Mouse (Mus musculus) forebrain, embryonic 13.5 days (tissue): ENCODE measurements around the gene Ldhd. TPM values are rescaled to one million over a fixed set of nuclear protein-coding genes. Genes with fewer than 3 reads are reported as not detected.

Source experiments
- ATAC-seq: fragments of 200-750 bp; cut with Nextera tagmentation; 2 replicates; pipeline ENCODE4 v1.8.0; 2017
- H3K27ac ChIP-seq: fragments of 300-500 bp; sonication (generic); 2 replicates; pipeline ENCODE4 v1.5.1; 2015; ENCODE audit warnings: inconsistent platforms, mild to moderate bottlenecking, moderate library complexity
- H3K27me3 ChIP-seq: fragments of 300-500 bp; sonication (generic); 2 replicates; pipeline ENCODE4 v1.6.1; 2015; ENCODE audit warnings: mild to moderate bottlenecking, inconsistent platforms
- H3K36me3 ChIP-seq: fragments of 300-500 bp; sonication (generic); 2 replicates; pipeline ENCODE4 v1.6.1; 2015; ENCODE audit warnings: mild to moderate bottlenecking, inconsistent platforms; ENCODE audit not compliant: poor library complexity, severe bottlenecking
- H3K4me1 ChIP-seq: fragments of 300-500 bp; sonication (generic); 2 replicates; pipeline ENCODE4 v1.6.1; 2015; ENCODE audit warnings: inconsistent platforms
- H3K4me2 ChIP-seq: fragments of 300-500 bp; sonication (generic); 2 replicates; pipeline ENCODE4 v1.6.1; 2015; ENCODE audit warnings: inconsistent platforms, mild to moderate bottlenecking, moderate library complexity
- H3K4me3 ChIP-seq: fragments of 300-500 bp; sonication (generic); 2 replicates; pipeline ENCODE4 v1.5.1; 2015; ENCODE audit warnings: mild to moderate bottlenecking, inconsistent platforms
- H3K9ac ChIP-seq: fragments of 300-500 bp; sonication (generic); 2 replicates; pipeline ENCODE4 v1.6.1; 2015; ENCODE audit warnings: mild to moderate bottlenecking, inconsistent platforms
- H3K9me3 ChIP-seq: fragments of 300-500 bp; sonication (generic); replicated peaks from 2 replicates; pipeline ENCODE4 v1.6.1; 2016; ENCODE audit warnings: inconsistent platforms
- WGBS: fragments of 180-500 bp; shearing (Covaris S2); methylation state at CpG from one replicate; pipeline ENCODE4 v1.1.7; 2015; 5-methylcytosine and 5-hydroxymethylcytosine counted together
- polyA plus RNA-seq: library from polyadenylated mRNA; unstranded; fragments of >200 nt; fragmentation: Nextera tagmentation; extraction: Ambion mirVana; gene quantifications from 2 replicates; pipeline ENCODE4 v1.2.1, GENCODE M21; 2015

The Ldhd gene
- polyA plus RNA-seq, 1 experiment from 2014 or later: 0.31 TPM

DNA sequence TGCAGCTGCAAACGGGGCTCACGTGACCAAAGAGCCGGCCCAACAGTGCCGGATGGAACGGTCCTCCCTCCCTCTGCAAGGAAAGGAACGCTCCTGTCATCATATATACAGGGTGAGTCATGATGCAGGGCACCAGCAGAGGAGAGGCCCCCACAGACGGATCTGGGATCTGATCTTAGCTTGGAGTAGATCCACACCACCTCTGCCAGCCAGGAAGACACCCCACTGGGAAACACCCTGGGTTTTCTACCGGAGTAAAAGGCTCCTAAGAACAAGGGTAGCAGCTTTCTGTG, 3.7 kb downstream of the Ldhd start:
- Histone ChIP-seq H3K4me3 (no peak overlapping the region), H3K4me1 (peaks cover 6% of the 10 kb centered on the region; the same call in 1 of the 2 replicates), H3K27ac (no peak overlapping the region), H3K27me3 (no peaks in the 10 kb centered on the region), H3K36me3 (peaks cover 30% of the 10 kb centered on the region), H3K9ac (no peak overlapping the region), H3K4me2 (no peak overlapping the region), H3K9me3 (no peaks in the 10 kb centered on the region)
- WGBS: 79% methylated on average over 8 of the region's 8 CpGs
- no peak for ATAC-seq

DNA sequence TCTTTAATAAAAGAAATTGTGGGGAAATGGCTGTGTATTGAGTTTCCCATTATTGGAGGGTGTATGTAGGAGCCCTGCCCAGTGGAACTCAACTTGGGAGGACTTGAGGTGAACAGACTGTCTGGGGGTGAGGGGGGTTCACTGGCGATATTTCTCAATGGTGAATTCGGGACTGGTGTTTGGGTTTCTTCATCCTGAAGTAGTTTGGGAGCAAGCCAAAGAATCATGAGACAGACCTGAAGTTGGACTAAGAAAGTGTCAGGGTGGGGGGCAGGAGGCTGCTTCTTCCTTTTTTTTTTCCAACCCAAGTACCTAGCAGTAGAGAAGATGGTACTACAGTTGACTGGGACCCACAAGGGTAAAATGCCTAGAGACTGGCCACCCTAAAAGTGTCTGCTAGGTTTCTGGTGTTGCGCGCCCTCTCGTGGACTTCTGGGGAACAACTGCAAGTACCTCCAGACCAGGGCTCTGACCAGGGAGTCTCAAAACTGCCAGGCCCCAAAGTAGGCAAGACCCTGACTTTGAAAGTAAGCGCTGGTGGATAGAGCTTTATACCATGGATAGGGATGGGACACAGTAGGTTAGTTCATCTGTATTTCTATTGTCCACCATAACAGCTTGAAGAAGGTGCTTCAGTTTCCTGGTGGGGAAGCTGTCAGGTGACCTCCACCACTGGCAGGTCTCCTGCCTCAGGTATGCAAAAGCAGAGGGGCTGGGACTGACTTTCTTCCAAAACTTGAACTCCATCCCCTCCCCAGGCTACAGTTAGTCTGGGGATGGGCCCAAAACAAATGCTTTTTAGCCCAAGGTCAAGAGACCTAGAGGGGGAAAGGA, 4.3 kb downstream of the Ldhd start:
- Histone ChIP-seq H3K4me2 (no peak overlapping the region), H3K36me3 (peaks cover 35% of the 10 kb centered on the region), H3K9ac (no peak overlapping the region), H3K4me3 (no peak overlapping the region), H3K9me3 (no peaks in the 10 kb centered on the region), H3K4me1 (peaks cover 6% of the 10 kb centered on the region; the same call in 1 of the 2 replicates), H3K27me3 (no peaks in the 10 kb centered on the region), H3K27ac (no peak overlapping the region)
- 29% methylated on average over 6 of the region's 6 CpGs for WGBS
- ATAC-seq: peak; percentile 19; the same call in 1 of the 2 replicates

DNA sequence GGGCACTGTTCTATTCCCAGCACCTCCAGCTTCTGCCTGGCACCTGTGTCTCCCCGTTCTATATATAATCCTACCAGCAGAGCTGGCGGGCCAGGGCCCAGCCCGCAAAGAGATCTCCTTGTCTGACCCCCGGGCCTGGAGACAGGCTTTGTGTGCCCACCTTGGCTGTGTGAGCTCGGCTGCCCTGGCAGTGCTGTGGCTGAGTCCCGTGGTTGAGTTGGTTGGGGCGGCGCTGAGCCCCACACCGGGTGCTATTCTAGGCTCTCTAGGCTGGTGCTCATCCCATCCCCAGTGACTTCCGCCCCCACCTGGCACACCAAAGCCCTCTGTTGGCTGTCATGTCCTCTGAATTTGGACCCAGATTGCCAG, 5.3 kb downstream of the Ldhd start:
- Histone ChIP-seq H3K27ac (no peak overlapping the region), H3K36me3 (peaks cover 43% of the 10 kb centered on the region), H3K4me1 (peaks cover 2% of the 10 kb centered on the region; the same call in 1 of the 2 replicates), H3K4me2 (no peak overlapping the region), H3K9me3 (no peaks in the 10 kb centered on the region), H3K4me3 (no peak overlapping the region), H3K27me3 (no peaks in the 10 kb centered on the region), H3K9ac (no peak overlapping the region; the same call in 1 of the 2 replicates)
- WGBS: 94% methylated on average over 10 of the region's 10 CpGs
- no peak for ATAC-seq

DNA sequence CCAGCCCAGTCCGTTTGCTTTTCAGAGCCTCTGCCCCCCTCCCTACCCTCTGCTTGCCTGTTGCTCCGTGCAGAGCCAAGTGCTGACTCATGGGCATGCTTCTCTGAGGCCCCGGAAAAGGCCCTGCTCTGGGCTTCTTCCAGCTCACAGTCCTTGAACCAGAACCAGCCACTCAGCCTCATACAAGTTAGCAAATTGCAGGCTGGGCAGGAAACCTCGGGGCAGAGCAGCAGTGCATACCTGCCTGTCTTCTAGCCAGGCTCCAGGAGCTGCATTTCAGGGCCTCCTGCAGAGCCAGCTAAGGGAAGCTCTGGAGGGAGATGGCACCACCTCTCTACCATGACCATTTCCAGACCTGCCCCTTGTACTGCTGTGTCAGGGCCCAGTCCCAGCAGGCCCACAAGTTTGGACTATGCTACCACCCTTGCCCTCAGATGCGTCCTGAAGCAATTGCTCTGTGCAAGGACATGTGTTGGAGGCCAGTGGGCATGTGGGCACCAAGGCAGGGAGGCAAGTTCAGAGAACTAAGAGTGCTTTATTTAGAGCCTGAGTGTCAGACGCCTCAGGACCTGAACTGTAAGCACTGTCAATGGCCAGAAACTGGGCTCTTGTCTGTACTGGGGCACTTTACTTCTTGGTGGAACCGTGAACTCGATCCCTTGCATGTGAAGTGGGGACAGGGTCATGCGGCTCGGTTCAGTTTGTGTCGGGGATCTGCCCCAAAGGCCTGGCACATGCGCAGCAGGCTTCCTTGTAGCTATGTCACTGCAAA, 5.9 kb downstream of the Ldhd start:
- H3K36me3 ChIP-seq: peaks cover 48% of the 10 kb centered on the region
- H3K27me3 ChIP-seq: no peaks in the 10 kb centered on the region
- no peaks in the 10 kb centered on the region for H3K4me1 ChIP-seq
- ATAC-seq: no peak
- no peak overlapping the region for H3K4me3 ChIP-seq
- WGBS: 85% methylated on average over 12 of the region's 12 CpGs
- H3K9ac ChIP-seq: no peak overlapping the region
- H3K4me2 ChIP-seq: no peak overlapping the region
- no peak overlapping the region for H3K27ac ChIP-seq
- H3K9me3 ChIP-seq: no peaks in the 10 kb centered on the region

DNA sequence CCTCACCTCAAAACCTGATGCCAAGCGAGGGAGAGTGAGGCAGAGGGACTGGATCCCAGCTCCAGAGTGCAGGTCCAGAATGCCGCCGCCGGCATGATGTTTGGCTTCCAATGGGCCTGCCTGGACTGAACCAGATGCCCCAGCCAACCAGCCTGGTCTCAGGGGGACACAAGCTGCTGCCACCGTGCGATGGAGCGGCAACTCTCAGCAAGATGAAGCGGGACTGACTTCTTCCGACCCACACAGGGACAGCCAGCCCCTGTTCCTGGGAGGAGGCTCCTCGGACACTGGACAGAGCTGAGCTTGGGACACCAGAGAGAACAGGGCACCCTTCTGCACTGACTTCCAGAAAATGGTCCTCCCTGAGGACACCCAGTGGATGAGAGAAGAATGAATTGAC, 7.6 kb downstream of the Ldhd start:
- Histone ChIP-seq H3K27ac (0 out of 2 replicates have a peak overlapping the region, but pooled peaks have one; percentile 27), H3K9ac (no peak overlapping the region; the same call in 1 of the 2 replicates), H3K9me3 (no peaks in the 10 kb centered on the region), H3K4me2 (no peak overlapping the region), H3K4me3 (no peak overlapping the region), H3K36me3 (peaks cover 42% of the 10 kb centered on the region), H3K27me3 (no peaks in the 10 kb centered on the region), H3K4me1 (no peaks in the 10 kb centered on the region)
- no peak for ATAC-seq
- 80% methylated on average over 10 of the region's 10 CpGs for WGBS

DNA sequence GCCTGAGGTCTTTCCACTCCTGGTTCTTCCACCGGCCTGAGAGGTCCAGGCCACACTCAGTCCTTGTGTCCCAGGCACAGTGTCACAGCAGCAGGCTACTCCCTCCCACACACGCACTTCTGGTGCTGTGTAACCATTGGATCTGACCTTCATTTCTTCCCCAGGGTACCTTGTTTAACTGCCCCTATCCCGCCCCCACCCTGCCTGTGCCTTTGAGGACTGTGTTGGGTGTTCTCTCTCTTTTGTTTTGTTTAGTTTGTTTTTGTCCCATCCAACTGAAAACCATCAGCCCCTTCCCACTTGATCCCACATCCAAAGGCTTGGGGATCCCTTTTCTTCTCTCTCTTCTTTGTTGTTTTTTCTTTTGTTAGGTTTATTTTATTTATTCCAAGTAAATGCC, 8.1 kb downstream of the Ldhd start:
- Histone ChIP-seq H3K27ac (no peak overlapping the region), H3K9ac (no peak overlapping the region), H3K4me3 (no peak overlapping the region), H3K4me2 (no peak overlapping the region), H3K9me3 (no peaks in the 10 kb centered on the region), H3K36me3 (peaks cover 42% of the 10 kb centered on the region), H3K27me3 (no peaks in the 10 kb centered on the region), H3K4me1 (no peaks in the 10 kb centered on the region)
- 63% methylated on average over 3 of the region's 3 CpGs for WGBS
- no peak for ATAC-seq

DNA sequence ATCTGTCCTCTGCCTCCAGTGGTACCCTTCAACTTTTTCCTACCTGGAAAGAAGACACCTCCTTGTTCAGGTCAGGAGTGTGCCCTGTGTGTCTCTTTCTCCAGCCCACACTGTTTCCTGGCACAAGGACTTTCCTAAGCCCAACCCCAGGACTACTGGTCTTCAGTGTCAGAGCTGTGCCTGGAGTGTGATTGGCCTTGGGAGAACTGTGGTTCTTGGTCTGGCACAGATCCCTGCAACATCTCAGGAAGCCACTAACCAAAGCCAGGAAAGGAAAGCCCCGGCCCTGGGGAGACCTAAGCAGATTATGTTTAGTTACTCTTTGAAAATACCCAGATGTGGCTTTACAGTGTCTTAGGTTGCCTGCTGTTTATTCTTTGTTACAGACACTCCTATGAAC, 10.2 kb downstream of the Ldhd start:
- Histone ChIP-seq H3K36me3 (peaks cover 41% of the 10 kb centered on the region), H3K27me3 (no peaks in the 10 kb centered on the region), H3K4me3 (no peak overlapping the region), H3K9me3 (no peaks in the 10 kb centered on the region), H3K27ac (no peak overlapping the region), H3K4me2 (no peak overlapping the region), H3K9ac (no peak overlapping the region), H3K4me1 (peaks cover 3% of the 10 kb centered on the region; the same call in 1 of the 2 replicates)
- 59% methylated on average over 1 of the region's 1 CpGs for WGBS
- ATAC-seq: no peak

DNA sequence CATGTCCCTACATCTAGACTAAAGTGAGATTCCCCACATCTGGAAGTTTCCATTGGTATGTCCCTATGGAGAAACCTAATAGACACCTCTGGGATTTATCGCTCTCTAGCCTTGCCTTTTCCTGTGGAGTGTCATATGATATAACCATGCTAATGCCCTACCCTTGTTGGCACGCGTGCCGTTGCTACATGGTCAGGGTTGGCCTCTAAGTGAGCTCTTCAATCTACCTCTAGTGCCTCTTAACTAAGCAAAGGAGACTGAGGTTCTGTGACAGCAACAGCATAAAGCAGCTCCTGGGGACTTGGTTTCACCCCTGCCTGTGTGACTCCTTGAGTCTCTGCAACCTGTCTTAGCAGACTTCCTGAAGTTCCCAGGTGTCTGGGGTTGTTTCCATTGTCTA, 11.9 kb downstream of the Ldhd start:
- no peak overlapping the region for H3K9ac ChIP-seq
- no peak for ATAC-seq
- no peak overlapping the region for H3K4me3 ChIP-seq
- no peaks in the 10 kb centered on the region for H3K27me3 ChIP-seq
- no peak overlapping the region for H3K27ac ChIP-seq
- peaks cover 3% of the 10 kb centered on the region; the same call in 1 of the 2 replicates for H3K4me1 ChIP-seq
- peaks cover 41% of the 10 kb centered on the region for H3K36me3 ChIP-seq
- H3K4me2 ChIP-seq: no peak overlapping the region
- no peaks in the 10 kb centered on the region for H3K9me3 ChIP-seq
- WGBS: 94% methylated on average over 4 of the region's 4 CpGs

DNA sequence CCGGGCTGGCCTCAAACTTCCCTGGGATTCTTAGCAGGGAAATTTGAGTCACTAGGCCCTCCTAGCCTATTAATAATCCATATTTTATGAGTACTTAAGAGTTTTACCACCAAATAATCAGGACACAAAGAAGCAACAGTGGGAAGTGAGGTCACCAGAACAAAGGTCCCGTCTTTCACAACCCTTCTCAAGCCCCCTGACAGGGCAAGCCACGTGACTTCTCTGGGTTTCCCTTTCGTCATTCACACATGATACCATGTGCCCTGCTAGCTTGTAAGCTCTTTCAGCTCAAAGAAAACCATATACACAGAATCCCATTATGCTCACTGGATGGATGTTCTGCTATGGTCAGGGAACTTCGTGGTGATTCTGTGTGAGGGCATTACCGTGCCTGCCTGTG, 12.4 kb downstream of the Ldhd start:
- Histone ChIP-seq H3K4me1 (peaks cover 3% of the 10 kb centered on the region; the same call in 1 of the 2 replicates), H3K4me3 (no peak overlapping the region), H3K27ac (no peak overlapping the region), H3K4me2 (no peak overlapping the region), H3K27me3 (no peaks in the 10 kb centered on the region), H3K9me3 (no peaks in the 10 kb centered on the region), H3K36me3 (peaks cover 42% of the 10 kb centered on the region), H3K9ac (no peak overlapping the region)
- ATAC-seq: no peak
- WGBS: 60% methylated on average over 6 of the region's 6 CpGs

DNA sequence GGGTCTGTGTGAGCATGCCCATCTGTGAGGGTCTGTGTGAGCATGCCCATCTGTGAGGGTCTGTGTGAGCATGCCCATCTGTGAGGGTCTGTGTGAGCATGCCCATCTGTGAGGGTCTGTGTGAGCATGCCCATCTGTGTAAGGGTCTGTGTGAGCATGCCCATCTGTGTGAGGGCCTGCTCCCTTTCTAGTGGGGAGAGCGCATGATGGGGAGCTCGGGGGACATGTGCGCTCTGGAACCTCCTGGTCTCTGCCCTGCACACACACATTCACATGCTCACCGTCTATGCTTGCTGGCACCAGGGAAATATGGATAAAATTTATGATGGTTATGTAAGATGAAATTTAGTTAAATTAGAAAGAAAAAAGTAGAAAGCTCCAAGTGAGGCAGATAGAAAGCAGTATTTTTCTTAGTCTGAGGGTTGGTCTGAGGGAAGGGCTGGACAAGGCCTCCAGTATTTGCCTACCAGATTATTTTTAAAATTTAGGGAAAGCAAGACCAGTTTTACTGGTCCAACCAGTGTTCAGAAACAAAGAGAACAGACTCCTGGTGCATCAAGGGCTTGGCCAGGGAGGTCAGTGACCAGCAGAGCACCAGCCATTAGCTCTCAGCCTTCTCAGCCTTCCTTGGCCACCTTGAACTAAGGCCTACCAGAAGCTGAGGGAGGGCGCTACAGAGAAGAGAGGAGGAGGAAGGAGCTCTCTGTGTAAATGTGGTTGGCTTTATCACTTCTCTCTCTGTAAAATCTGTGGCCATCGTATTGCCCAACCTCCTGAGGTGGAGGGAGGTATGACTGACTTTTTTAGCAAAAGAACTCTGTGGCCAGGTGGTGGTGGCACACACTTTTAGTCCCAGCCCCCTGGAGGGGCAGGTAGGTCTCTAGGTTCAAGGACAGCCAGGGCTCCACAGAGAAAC, 15.1 kb downstream of the Ldhd start:
- no peak for ATAC-seq
- H3K27ac ChIP-seq: peak overlapping the region; percentile 31; the same call in 1 of the 2 replicates
- no peak overlapping the region for H3K4me2 ChIP-seq
- H3K4me1 ChIP-seq: peaks cover 3% of the 10 kb centered on the region; the same call in 1 of the 2 replicates
- H3K36me3 ChIP-seq: peaks cover 35% of the 10 kb centered on the region
- no peaks in the 10 kb centered on the region for H3K9me3 ChIP-seq
- no peaks in the 10 kb centered on the region for H3K27me3 ChIP-seq
- no peak overlapping the region for H3K4me3 ChIP-seq
- 92% methylated on average over 6 of the region's 6 CpGs for WGBS
- H3K9ac ChIP-seq: no peak overlapping the region

DNA sequence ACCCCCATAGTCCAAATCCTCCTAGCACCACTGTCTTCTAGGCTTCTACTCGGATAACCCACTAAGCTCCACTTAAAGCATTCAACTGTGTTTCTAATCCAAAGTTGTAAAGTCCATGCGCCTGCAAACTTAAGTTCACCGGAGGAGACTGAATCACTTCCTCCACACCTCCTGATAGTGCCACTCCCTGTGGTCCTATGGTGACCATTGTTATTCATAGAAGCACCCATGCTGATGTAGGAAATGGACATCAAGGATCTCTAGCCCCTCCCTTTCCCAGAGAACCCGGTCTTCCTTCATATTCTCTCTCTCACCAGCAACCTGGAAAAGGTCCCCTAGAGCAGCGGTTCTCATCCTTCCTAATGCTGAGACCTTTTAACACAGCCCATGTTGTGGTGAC, 17.0 kb downstream of the Ldhd start:
- H3K9me3 ChIP-seq: no peaks in the 10 kb centered on the region
- H3K4me3 ChIP-seq: no peak overlapping the region
- H3K27me3 ChIP-seq: no peaks in the 10 kb centered on the region
- peaks cover 3% of the 10 kb centered on the region; the same call in 1 of the 2 replicates for H3K4me1 ChIP-seq
- no peak overlapping the region for H3K9ac ChIP-seq
- WGBS: 88% methylated on average over 5 of the region's 5 CpGs
- peaks cover 32% of the 10 kb centered on the region for H3K36me3 ChIP-seq
- no peak for ATAC-seq
- H3K4me2 ChIP-seq: no peak overlapping the region
- no peak overlapping the region for H3K27ac ChIP-seq
